Mouse (Mus musculus) cerebellum, adult 2 months (tissue): ENCODE measurements around the gene Pigp.

Source experiments
- CTCF ChIP-seq: fragments of 200-500 bp; IDR thresholded peaks from 2 replicates; pipeline ENCODE4 v1.5.1; 2011; ENCODE audit warnings: low read depth, mild to moderate bottlenecking, control low read depth, low read length, moderate library complexity, borderline replicate concordance; ENCODE audit not compliant: insufficient read depth
- POLR2A ChIP-seq: fragments of 200-500 bp; IDR thresholded peaks from 2 replicates; pipeline ENCODE4 v1.6.1; 2011; ENCODE audit warnings: low read length, control low read depth, borderline replicate concordance; ENCODE audit not compliant: insufficient read depth

DNA sequence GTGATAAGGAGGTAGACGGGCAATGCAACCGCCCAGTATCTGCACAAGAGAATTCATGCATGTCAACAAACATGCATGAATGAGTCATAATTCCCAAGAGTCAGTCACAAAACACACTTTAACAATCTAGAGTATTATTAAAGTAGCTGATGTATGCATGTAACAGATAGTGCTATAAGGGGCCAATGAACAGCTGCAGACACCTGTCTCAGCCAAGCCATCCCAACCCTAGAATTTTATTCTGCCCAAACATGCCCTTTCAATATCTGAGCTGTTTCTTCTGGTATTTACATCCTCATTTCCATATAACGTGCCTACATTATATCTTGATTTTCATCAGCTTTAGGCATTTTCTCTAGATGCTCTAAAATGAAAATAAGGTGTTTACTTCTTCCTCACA is 6.2 kb downstream of the Pigp start:
- no peak for TF ChIP-seq CTCF
- TF ChIP-seq POLR2A: no peak
